Mouse (Mus musculus): ENCODE measurements around the gene Gm3417.
A peak's percentile ranks its signal among the peaks of the same experiment; 100 is the strongest.
"Not testable (repeated sequence)": the region's sequence is repeated elsewhere in the genome, so short reads cannot be mapped to it uniquely, and the experiment has no call there.

Gene Gm3417

GRCm38 (mm10) chr17:14958686-14959327 lies 19.8 kb downstream of the Gm3417 start:
- ATAC-seq (ENCODE audit: low TSS enrichment): no peak

GRCm38 (mm10) chr17:14953452-14953851 lies 25.1 kb downstream of the Gm3417 start:
- no peak for ATAC-seq (ENCODE audit: low TSS enrichment)

- no peak for ATAC-seq (ENCODE audit: low TSS enrichment)
Measured at GRCm38 (mm10) chr17:14949161-14949827, 29.3 kb downstream of the Gm3417 start.

- ATAC-seq (ENCODE audit: low TSS enrichment): no peak
Measured at GRCm38 (mm10) chr17:14944551-14944950, 34.0 kb downstream of the Gm3417 start.

GRCm38 (mm10) chr17:14943729-14944059 lies 34.9 kb downstream of the Gm3417 start:
- no peak for ATAC-seq (ENCODE audit: low TSS enrichment)

- peak; percentile 100 for ATAC-seq (ENCODE audit: low TSS enrichment)
Measured at GRCm38 (mm10) chr17:14943009-14943728, 35.4 kb downstream of the Gm3417 start, which contains the start of the genes Wdr27 and 1600012H06Rik. TSS of gene Wdr27 (minus strand) at chr17:14943158. TSS of gene 1600012H06Rik (plus strand) at chr17:14943184.

- ATAC-seq (ENCODE audit: low TSS enrichment): not testable (repeated sequence)
Measured at GRCm38 (mm10) chr17:14942181-14942580, 36.4 kb downstream of the Gm3417 start.

GRCm38 (mm10) chr17:14935841-14936605 lies 42.6 kb downstream of the Gm3417 start:
- ATAC-seq (ENCODE audit: low TSS enrichment): no peak

- not testable (repeated sequence) for ATAC-seq (ENCODE audit: low TSS enrichment)
Measured at GRCm38 (mm10) chr17:14935280-14935679, 43.3 kb downstream of the Gm3417 start.

GRCm38 (mm10) chr17:14931469-14931868 lies 47.1 kb downstream of the Gm3417 start:
- no peak for ATAC-seq (ENCODE audit: low TSS enrichment)

GRCm38 (mm10) chr17:14930697-14931096 lies 47.9 kb downstream of the Gm3417 start:
- no peak for ATAC-seq (ENCODE audit: low TSS enrichment)

GRCm38 (mm10) chr17:14928631-14929030 lies 50.0 kb downstream of the Gm3417 start:
- ATAC-seq (ENCODE audit: low TSS enrichment): no peak

GRCm38 (mm10) chr17:14927644-14928218 lies 50.9 kb downstream of the Gm3417 start:
- ATAC-seq (ENCODE audit: low TSS enrichment): no peak

- no peak for ATAC-seq (ENCODE audit: low TSS enrichment)
Measured at GRCm38 (mm10) chr17:14921582-14921981, 57.0 kb downstream of the Gm3417 start.

GRCm38 (mm10) chr17:14917866-14918265 lies 60.7 kb downstream of the Gm3417 start:
- no peak for ATAC-seq (ENCODE audit: low TSS enrichment)

- no peak for ATAC-seq (ENCODE audit: low TSS enrichment)
Measured at GRCm38 (mm10) chr17:14914401-14914800, 64.2 kb downstream of the Gm3417 start.
